ENCODE assay signal across 10 mouse cellular contexts in genomic region chr17:57228014-57228413, GRCm38 (mm10). TPM values are rescaled to one million over a fixed set of nuclear protein-coding genes. Genes with fewer than 3 reads are reported as not detected.
DNase-seq lines count a peak whose midpoint lies in the region; ATAC-seq and TF ChIP-seq lines count a peak whose summit lies in the region.
"Had no signal": no experiment of that assay in that cellular context is flagged by ENCODE, and none has a peak within 500 bp of the region (broad histone marks: within the 10 kb centered on the region; RNA-seq: fewer than 3 reads in every experiment).

Gene C3 (minus strand): TSS chr17:57228136.

- no peak for TF ChIP-seq CTCF in bone marrow, adult 2 months (IDR thresholded peaks at IDR 0.05; ENCODE audit: control insufficient read depth, insufficient read depth, low read length)
- no peak for TF ChIP-seq CTCF in liver, adult 2 months (IDR thresholded peaks at IDR 0.05; ENCODE audit: low read depth, low read length)

- peaks cover 9% of the 10 kb centered on the region for H3K4me1 ChIP-seq in bone marrow, adult 2 months (ENCODE audit: control insufficient read depth, insufficient read depth, low read length)
- H3K4me1 ChIP-seq in liver, adult 2 months (ENCODE audit: control insufficient read depth, insufficient read depth, low read length): peaks cover 62% of the 10 kb centered on the region
- H3K4me1 ChIP-seq: hindbrain, embryonic 15.5 days had no signal

- H3K79me2 ChIP-seq in liver, adult 2 months (ENCODE audit: control insufficient read depth, insufficient read depth, low read length): peaks cover 8% of the 10 kb centered on the region; the same call in 1 of the 2 replicates

- peak; percentile 40 for DNase-seq in ovary, postnatal 36 days (ENCODE audit: low spot score)
- DNase-seq in ovary, postnatal 10 days (ENCODE audit: low spot score): no peak
- DNase-seq in liver, adult 2 months (ENCODE audit: extremely low read depth, low read depth, low spot score): peak; percentile 100
- DNase-seq in layer of hippocampus, postnatal 36 days: no peak
- no peak for DNase-seq in Muller cell, postnatal 12 days (ENCODE audit: inconsistent ontology term)
- no peak for DNase-seq in retina, postnatal 1 day
- DNase-seq: lung, embryonic 14.5 days had no signal

- H3K4me3 ChIP-seq in bone marrow, adult 2 months (replicated peaks; ENCODE audit: control insufficient read depth, low read depth, low read length): peak within 1 kb of the TSS; percentile 61
- H3K4me3 ChIP-seq in liver, adult 2 months (ENCODE audit: insufficient read depth, low read depth, low read length): peak within 1 kb of the TSS; percentile 62
- H3K4me3 ChIP-seq: hindbrain, embryonic 15.5 days had no signal

- peak within 1 kb of the TSS; percentile 80 for H3K9ac ChIP-seq in liver, adult 2 months (ENCODE audit: low read depth, low read length)
- H3K9ac ChIP-seq: hindbrain, embryonic 15.5 days; lung, embryonic 14.5 days had no signal

- peak within 1 kb of the TSS; percentile 73 for H3K27ac ChIP-seq in bone marrow, adult 2 months (ENCODE audit: control insufficient read depth, insufficient read depth, low read depth, low read length, poor library complexity)
- H3K27ac ChIP-seq in liver, adult 2 months (replicated peaks; ENCODE audit: insufficient read depth, low read depth, low read length): peak within 1 kb of the TSS; percentile 85
- H3K27ac ChIP-seq: hindbrain, embryonic 15.5 days had no signal

- peaks cover 26% of the 10 kb centered on the region for H3K36me3 ChIP-seq in liver, adult 2 months (ENCODE audit: control insufficient read depth, insufficient read depth, low read length)
- H3K36me3 ChIP-seq: hindbrain, embryonic 15.5 days had no signal

- no peaks in the 10 kb centered on the region for H3K27me3 ChIP-seq in liver, adult 2 months (ENCODE audit: control insufficient read depth, insufficient read depth, low read length)

- WGBS in bone marrow, adult 2 months: 16% methylated on average over 3 of the region's 3 CpGs
- WGBS in liver, adult 2 months: 21% methylated on average over 3 of the region's 3 CpGs

- TF ChIP-seq POLR2A in bone marrow, adult 2 months (IDR thresholded peaks at IDR 0.05; ENCODE audit: borderline replicate concordance, control insufficient read depth, low read depth, low read length): 0 out of 2 replicates have a peak, but pooled peaks have one; percentile 17
- peak; percentile 89 for TF ChIP-seq POLR2A in liver, adult 2 months (IDR thresholded peaks at IDR 0.05; ENCODE audit: extremely low read depth, insufficient read depth, low read length)

- ATAC-seq in monocyte, adult 5-6 weeks (replicated peaks; ENCODE audit: insufficient number of reproducible peaks, low FRiP score, low TSS enrichment, poor library complexity, severe bottlenecking): 0 out of 2 replicates have a peak, but pooled peaks have one; percentile 48

RNA-seq across cellular contexts. Expression of gene C3, which starts in this region (rescaled TPM):
- polyA plus RNA-seq in bone marrow, adult 2 months (2011; ENCODE audit: insufficient read depth, insufficient read length, low replicate concordance, missing spikeins): 68.1 and 221 TPM in 2 replicates
- 5,384 and 7,708 TPM in 2 replicates for total RNA-seq in liver, adult 2 months (2014; rRNA removed)
- polyA plus RNA-seq in liver, adult 2 months (2012; rRNA removed): 3,773 and 3,833 TPM in 2 replicates
- 96.6 to 152 TPM (median 129 TPM) in 3 replicates for total RNA-seq in monocyte, adult 5-6 weeks (2017)
- total RNA-seq in layer of hippocampus, postnatal 36 days (2021): 1 to 10 TPM; 1.1 to 2.4 TPM

Comparison
In these comparisons a context has a peak if more than half of its experiments do, and no peak if none do; other contexts are left out.
1. RNA of gene C3 (total RNA-seq): 5,384 to 7,708 TPM in liver, adult 2 months; 96.6 to 152 TPM in monocyte, adult 5-6 weeks and 1.1 to 2.4 TPM in layer of hippocampus, postnatal 36 days; every median in the first group is over 10 times any median in the second.
2. RNA of gene C3 (polyA plus RNA-seq): 3,773 to 3,833 TPM in liver, adult 2 months; 68.1 to 221 TPM in bone marrow, adult 2 months; every median in the first group is over 10 times any median in the second.
3. DNase-seq: peak in ovary, postnatal 36 days (single experiment) and liver, adult 2 months (single experiment); none in ovary, postnatal 10 days (single experiment), layer of hippocampus, postnatal 36 days (0 of 2), Muller cell, postnatal 12 days (single experiment) and retina, postnatal 1 day (single experiment).